Mouse (Mus musculus) adrenal gland, adult 2 months (tissue): ENCODE measurements around the gene Rbm15. TPM values are rescaled to one million over a fixed set of nuclear protein-coding genes. Genes with fewer than 3 reads are reported as not detected.
"Not testable (repeated sequence)": the region's sequence is repeated elsewhere in the genome, so short reads cannot be mapped to it uniquely, and the experiment has no call there.

Source experiments
- DNase-seq: peaks from one replicate; pipeline ENCODE4 v3.0.0; 2021
- polyA plus RNA-seq: library from polyadenylated mRNA; depleted of rRNA; stranded (reverse); fragments of >200 nt; gene quantifications from 2 replicates; pipeline ENCODE4 v1.2.3, GENCODE M21; 2012; rRNA removed
- total RNA-seq, 2 experiments: library from RNA; stranded (reverse); gene quantifications; 2 replicates each; pipeline ENCODE4 v1.2.3; 2021

The Rbm15 gene
- total and polyA plus RNA-seq, 3 experiments: 4.8 to 40.5 (median 25.9) TPM

GRCm38 (mm10) chr3:107331746-107332126 is 1.7 kb downstream of the Rbm15 start:
- no peak for DNase-seq

GRCm38 (mm10) chr3:107330503-107331424 is 2.7 kb downstream of the Rbm15 start:
- peak; percentile 49 for DNase-seq

- DNase-seq: no peak
Observed at GRCm38 (mm10) chr3:107326442-107326841, 7.0 kb downstream of the Rbm15 start.

GRCm38 (mm10) chr3:107321776-107322175 is 11.7 kb downstream of the Rbm15 start:
- no peak for DNase-seq

- DNase-seq: peak; percentile 61
Observed at GRCm38 (mm10) chr3:107321141-107321540, 12.3 kb downstream of the Rbm15 start.

GRCm38 (mm10) chr3:107317338-107317737 is 16.1 kb downstream of the Rbm15 start:
- DNase-seq: no peak

- DNase-seq: not testable (repeated sequence)
Observed at GRCm38 (mm10) chr3:107296917-107297316, 36.6 kb downstream of the Rbm15 start.

GRCm38 (mm10) chr3:107295672-107296360 is 37.7 kb downstream of the Rbm15 start:
- no peak for DNase-seq

- no peak for DNase-seq
Observed at GRCm38 (mm10) chr3:107290764-107291381, 42.6 kb downstream of the Rbm15 start, which contains the start of gene Slc16a4. Gene Slc16a4 (plus strand): TSS chr3:107291230.

GRCm38 (mm10) chr3:107287346-107287745 is 46.1 kb downstream of the Rbm15 start:
- no peak for DNase-seq

- no peak for DNase-seq
Observed at GRCm38 (mm10) chr3:107286123-107286522, 47.4 kb downstream of the Rbm15 start.

GRCm38 (mm10) chr3:107278479-107279269 is 54.8 kb downstream of the Rbm15 start, which contains the start of gene Lamtor5:
Gene Lamtor5 (plus strand): TSS chr3:107278858.
- peak; percentile 93 for DNase-seq

- DNase-seq: no peak
Observed at GRCm38 (mm10) chr3:107276626-107277025, 56.8 kb downstream of the Rbm15 start.

- no peak for DNase-seq
Observed at GRCm38 (mm10) chr3:107275996-107276395, 57.5 kb downstream of the Rbm15 start.

Other genes starting within 250 kb of the Rbm15 start
- 1 to 10 TPM in 1 of 2 experiments, under 1 TPM in 1; 0.46 to 1.5 TPM for gene Kcna2, start 232.5 kb downstream of the Rbm15 start, total RNA-seq
- gene Kcna2, start 232.5 kb downstream of the Rbm15 start, polyA plus RNA-seq: 0.16 and 0.45 TPM in 2 replicates
- gene Kcna10, start 150.6 kb downstream of the Rbm15 start, total RNA-seq: not detected
- gene Kcna10, start 150.6 kb downstream of the Rbm15 start, polyA plus RNA-seq: not detected in 2 replicates
- gene Cym, start 111.9 kb downstream of the Rbm15 start, total RNA-seq: 1 to 10 TPM in 1 of 2 experiments, under 1 TPM in 1; 0.55 to 1.0 TPM
- 0.08 and 0.16 TPM in 2 replicates for gene Cym, start 111.9 kb downstream of the Rbm15 start, polyA plus RNA-seq
- gene A630076J17Rik, start 103.1 kb downstream of the Rbm15 start, total RNA-seq: not detected
- gene A630076J17Rik, start 103.1 kb downstream of the Rbm15 start, polyA plus RNA-seq: not detected in 2 replicates
- 1 to 10 TPM; 1.7 to 3.5 TPM for gene Prok1, start 94.0 kb downstream of the Rbm15 start, total RNA-seq
- gene Prok1, start 94.0 kb downstream of the Rbm15 start, polyA plus RNA-seq: 0.17 TPM in 1 of 2 replicates, not detected in the other
- gene Lamtor5, start 54.8 kb downstream of the Rbm15 start, total RNA-seq: 10 to 100 TPM; 76.7 to 86.5 TPM
- gene Lamtor5, start 54.8 kb downstream of the Rbm15 start, polyA plus RNA-seq: 36.5 and 47.4 TPM in 2 replicates
- under 1 TPM; 0.32 to 0.59 TPM for gene Slc16a4, start 42.4 kb downstream of the Rbm15 start, total RNA-seq
- 0.11 and 0.16 TPM in 2 replicates for gene Slc16a4, start 42.4 kb downstream of the Rbm15 start, polyA plus RNA-seq
- gene Kcnc4, start 125.9 kb upstream of the Rbm15 start, total RNA-seq: 10 to 100 TPM in 1 of 2 experiments, 1 to 10 TPM in 1; 7.4 to 13.6 TPM
- 8.6 and 10.0 TPM in 2 replicates for gene Kcnc4, start 125.9 kb upstream of the Rbm15 start, polyA plus RNA-seq
- gene Slc6a17, start 184.3 kb upstream of the Rbm15 start, total RNA-seq: 10 to 100 TPM in 1 of 2 experiments, 1 to 10 TPM in 1; 4.3 to 13.3 TPM
- gene Slc6a17, start 184.3 kb upstream of the Rbm15 start, polyA plus RNA-seq: 1.8 and 2.8 TPM in 2 replicates
- gene Ubl4b, start 221.4 kb upstream of the Rbm15 start, total RNA-seq: not detected
- gene Ubl4b, start 221.4 kb upstream of the Rbm15 start, polyA plus RNA-seq: not detected in 2 replicates